Mouse (Mus musculus): ENCODE measurements around the gene Krt77.

DNA sequence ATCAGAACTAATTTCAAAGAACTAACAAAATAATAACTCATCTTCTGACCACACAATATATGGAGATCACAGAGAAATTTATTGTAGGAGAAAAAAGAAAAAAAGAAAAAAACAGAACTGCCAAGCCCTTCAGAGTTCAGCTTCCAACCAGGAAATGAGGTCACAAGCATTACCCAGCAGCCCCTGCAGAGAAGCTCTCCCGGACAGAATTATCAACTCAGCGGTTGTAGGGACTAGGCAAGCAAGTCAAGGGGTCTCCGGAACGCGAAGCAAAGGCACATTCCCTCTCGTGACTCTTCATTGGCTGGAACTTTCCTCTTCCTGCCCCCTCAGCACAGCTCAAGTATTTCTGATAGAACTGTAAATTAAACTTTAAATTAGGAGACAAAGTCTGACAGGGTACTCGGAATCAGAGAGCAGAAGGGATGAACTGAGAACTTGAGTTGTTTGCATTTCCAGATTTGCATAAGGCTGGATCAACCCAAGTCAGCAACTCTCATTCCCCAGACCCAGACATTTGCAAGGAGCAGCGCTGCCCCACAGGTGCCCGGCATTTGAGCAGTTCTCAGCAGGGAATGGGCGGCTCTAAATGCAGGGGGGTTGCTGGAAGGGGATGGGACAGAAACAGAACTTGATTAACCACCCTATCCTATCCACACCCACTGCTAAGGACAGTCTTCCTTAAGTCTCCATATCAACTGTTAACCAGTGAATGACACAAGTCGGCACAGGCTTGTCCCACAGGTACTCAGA is 10.7 kb downstream of the Krt77 start:
- TF ChIP-seq MAZ (IDR thresholded peaks at IDR 0.05; ENCODE audit: low read depth, low read length) (no peak), ELF1 (IDR thresholded peaks at IDR 0.05; ENCODE audit: low read depth, low read length) (peak; percentile 72), CTCF (conservative IDR thresholded peaks at IDR 0.05 in 1 of 2, IDR thresholded peaks at IDR 0.05 in 1 of 2; ENCODE audit: low read depth in 2 of 2, low read length in 2 of 2) (no peak), POLR2A (IDR thresholded peaks at IDR 0.05; ENCODE audit: low read depth, low read length) (peak; percentile 65), SMC3 (IDR thresholded peaks at IDR 0.05; ENCODE audit: low read depth, low read length) (no peak), NRF1 (IDR thresholded peaks at IDR 0.05; ENCODE audit: low read depth, low read length) (no peak), MXI1 (IDR thresholded peaks at IDR 0.05; ENCODE audit: low read depth, low read length) (0 out of 2 replicates have a peak, but pooled peaks have one; percentile 15)
